Mouse (Mus musculus) liver, embryonic 16.5 days (tissue): ENCODE measurements at regions not wholly inside any gene's neighbourhood (a gene's known extent, or its start where the extent isn't known, plus 50 kb on each side); places are given as distances from the start of the nearest gene placed in this dataset.
A peak's percentile ranks its signal among the peaks of the same experiment; 100 is the strongest.

Source experiments
- ATAC-seq: fragments of 200-750 bp; cut with Nextera tagmentation; 2 replicates; pipeline ENCODE4 v1.8.0; 2017; ENCODE audit warnings: low read depth, mild to moderate bottlenecking, moderate number of reproducible peaks, moderate library complexity
- H3K27ac ChIP-seq: fragments of 300-500 bp; sonication (generic); 2 replicates; pipeline ENCODE4 v1.5.1; 2014; ENCODE audit warnings: mild to moderate bottlenecking, low read length
- H3K27me3 ChIP-seq: fragments of 300-500 bp; sonication (generic); 2 replicates; pipeline ENCODE4 v1.6.1; 2014; ENCODE audit warnings: low read depth, low read length, mixed read lengths; ENCODE audit not compliant: control insufficient read depth, insufficient read depth
- H3K36me3 ChIP-seq: fragments of 300-500 bp; sonication (generic); 2 replicates; pipeline ENCODE4 v1.6.1; 2014; ENCODE audit warnings: mild to moderate bottlenecking; ENCODE audit not compliant: control insufficient read depth, insufficient read depth
- H3K4me1 ChIP-seq: fragments of 300-500 bp; sonication (generic); 2 replicates; pipeline ENCODE4 v1.6.1; 2014; ENCODE audit warnings: low read depth, low read length, mixed read lengths; ENCODE audit not compliant: control insufficient read depth
- H3K4me2 ChIP-seq: fragments of 300-500 bp; sonication (generic); 2 replicates; pipeline ENCODE4 v1.6.1; 2014; ENCODE audit warnings: low read depth, low read length, mixed read lengths
- H3K4me3 ChIP-seq: fragments of 300-500 bp; sonication (generic); 2 replicates; pipeline ENCODE4 v1.5.1; 2014; ENCODE audit warnings: low read depth, mild to moderate bottlenecking, low read length
- H3K9ac ChIP-seq: fragments of 300-500 bp; sonication (generic); 2 replicates; pipeline ENCODE4 v1.6.1; 2014; ENCODE audit warnings: low read depth, low read length
- H3K9me3 ChIP-seq: fragments of 300-500 bp; sonication (generic); replicated peaks from 2 replicates; pipeline ENCODE4 v1.6.1; 2016; ENCODE audit warnings: low read length; ENCODE audit not compliant: control insufficient read depth
- WGBS: fragments of 180-500 bp; shearing (Covaris S2); extraction: QIAGEN DNeasy Blood & Tissue Kit; methylation state at CpG from one replicate; pipeline ENCODE4 v1.1.7; 2014; ENCODE audit not compliant: insufficient replicate concordance; 5-methylcytosine and 5-hydroxymethylcytosine counted together

- H3K4me3 ChIP-seq, result no peak overlapping the region
These were observed 872.3 kb downstream of the Cntnap5b start for GRCm38 (mm10) chr1:100644858-100645257.

DNA sequence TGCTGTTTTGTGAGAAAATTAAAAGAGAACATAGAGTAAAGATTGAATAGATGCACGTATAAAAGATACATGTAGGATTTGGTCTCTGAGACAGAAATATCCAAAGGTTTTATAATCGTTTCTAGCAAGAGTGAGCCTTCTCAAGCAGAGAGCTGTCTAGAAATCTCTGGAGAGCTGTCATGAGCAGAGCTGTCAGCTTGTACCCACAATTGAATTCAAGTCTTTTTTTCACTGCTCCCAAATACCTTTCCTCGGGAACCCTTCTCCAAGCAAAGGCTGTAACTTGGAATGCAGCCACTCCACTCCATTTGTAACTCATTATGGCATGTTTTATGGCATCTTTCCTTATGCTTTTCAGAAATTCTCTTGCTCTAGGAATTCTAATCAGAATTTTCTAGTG, 888.3 kb downstream of the Cntnap5b start:
- H3K36me3 ChIP-seq, result no peaks in the 10 kb centered on the region
- H3K27ac ChIP-seq, result no peak overlapping the region
- ATAC-seq, result no peak
- no peaks in the 10 kb centered on the region for H3K27me3 ChIP-seq
- WGBS, result 52% methylated on average over 3 of the region's 3 CpGs
- H3K4me1 ChIP-seq, result no peaks in the 10 kb centered on the region
- H3K9me3 ChIP-seq, result no peaks in the 10 kb centered on the region
- H3K9ac ChIP-seq, result no peak overlapping the region
- no peak overlapping the region for H3K4me3 ChIP-seq
- H3K4me2 ChIP-seq, result no peak overlapping the region

More at GRCm38 (mm10) chr1:100644858-100645257, 872.3 kb downstream of the Cntnap5b start:
- no peak for ATAC-seq
- no peak overlapping the region for H3K9ac ChIP-seq
- no peak overlapping the region for H3K4me2 ChIP-seq
- no peaks in the 10 kb centered on the region for H3K27me3 ChIP-seq
- H3K4me1 ChIP-seq, result no peaks in the 10 kb centered on the region
- H3K27ac ChIP-seq, result no peak overlapping the region
- H3K9me3 ChIP-seq, result no peaks in the 10 kb centered on the region; the same call in 1 of the 2 replicates
- no peaks in the 10 kb centered on the region for H3K36me3 ChIP-seq

DNA sequence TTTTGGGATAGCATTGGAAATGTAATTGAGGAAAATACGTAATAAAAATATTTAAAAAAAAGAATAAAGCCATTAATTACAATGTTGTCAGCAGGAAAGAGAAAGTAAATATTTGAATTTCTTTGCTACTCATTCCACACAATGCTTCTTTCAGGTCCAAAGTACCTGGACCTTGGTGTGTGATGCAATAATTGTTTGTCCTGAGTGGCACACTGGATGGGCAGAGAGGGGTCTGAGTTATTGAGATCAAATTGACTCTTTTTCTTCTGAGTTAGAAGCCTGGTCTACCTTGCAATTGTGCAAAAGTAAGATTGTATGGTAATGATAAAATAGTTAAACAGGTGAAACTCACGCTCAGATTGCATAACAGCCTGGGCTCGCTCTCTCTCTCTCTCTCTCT, 934.3 kb downstream of the Cntnap5b start:
- WGBS, result 52% methylated on average over 3 of the region's 3 CpGs
- no peak overlapping the region for H3K4me3 ChIP-seq
- H3K36me3 ChIP-seq, result no peaks in the 10 kb centered on the region
- H3K27ac ChIP-seq, result no peak overlapping the region
- no peaks in the 10 kb centered on the region for H3K27me3 ChIP-seq
- no peak overlapping the region for H3K9ac ChIP-seq
- ATAC-seq, result peak; percentile 59; the same call in 1 of the 2 replicates
- no peaks in the 10 kb centered on the region for H3K4me1 ChIP-seq
- H3K9me3 ChIP-seq, result no peaks in the 10 kb centered on the region
- H3K4me2 ChIP-seq, result no peak overlapping the region
